Mouse (Mus musculus) heart, embryonic 14.5 days (tissue): ENCODE measurements around the gene Kpna2. TPM values are rescaled to one million over a fixed set of nuclear protein-coding genes. Genes with fewer than 3 reads are reported as not detected.

ENCODE experiments used
- ATAC-seq: fragments of 200-750 bp; cut with Nextera tagmentation; 2 replicates; pipeline ENCODE4 v1.8.0; 2017; ENCODE audit warnings: low read depth, moderate TSS enrichment; ENCODE audit not compliant: insufficient number of reproducible peaks, insufficient read depth, low FRiP score
- H3K27ac ChIP-seq, 2 experiments: fragments of 200-500 bp in 1 of 2; fragments of 300-500 bp in 1 of 2; sonication (generic) in 1 of 2; replicated peaks in 1 of 2; 2 replicates each; pipeline ENCODE4 v1.5.1; 2012 to 2014; ENCODE audit warnings: low read depth in 2 of 2, low read length in 2 of 2, control low read depth in 1 of 2, mild to moderate bottlenecking in 1 of 2, mixed read lengths in 1 of 2; ENCODE audit not compliant: control insufficient read depth in 1 of 2, insufficient read depth in 1 of 2
- H3K27me3 ChIP-seq: fragments of 300-500 bp; sonication (generic); 2 replicates; pipeline ENCODE4 v1.6.1; 2014; ENCODE audit warnings: mild to moderate bottlenecking, low read length, control low read depth; ENCODE audit not compliant: control insufficient read depth, insufficient read depth
- H3K36me3 ChIP-seq: fragments of 300-500 bp; sonication (generic); 2 replicates; pipeline ENCODE4 v1.6.1; 2014; ENCODE audit warnings: mild to moderate bottlenecking, control low read depth, low read length, mixed read lengths; ENCODE audit not compliant: control insufficient read depth, insufficient read depth
- H3K4me1 ChIP-seq, 2 experiments: fragments of 200-500 bp in 1 of 2; fragments of 300-500 bp in 1 of 2; sonication (generic) in 1 of 2; 2 replicates each; pipeline ENCODE4 v1.6.1; 2012 to 2014; ENCODE audit warnings: low read length in 2 of 2, control low read depth in 1 of 2, mixed read lengths in 1 of 2; ENCODE audit not compliant: control insufficient read depth in 2 of 2, insufficient read depth in 2 of 2
- H3K4me2 ChIP-seq: fragments of 300-500 bp; sonication (generic); 2 replicates; pipeline ENCODE4 v1.6.1; 2014; ENCODE audit warnings: mild to moderate bottlenecking, low read length
- H3K4me3 ChIP-seq, 2 experiments: fragments of 200-500 bp in 1 of 2; fragments of 300-500 bp in 1 of 2; sonication (generic) in 1 of 2; 2 replicates each; pipeline ENCODE4 v1.5.1; 2012 to 2014; ENCODE audit warnings: low read length in 2 of 2, mild to moderate bottlenecking in 2 of 2, control low read depth in 1 of 2, low read depth in 1 of 2, moderate library complexity in 1 of 2; ENCODE audit not compliant: control insufficient read depth in 1 of 2, insufficient read depth in 1 of 2
- H3K9ac ChIP-seq: fragments of 300-500 bp; sonication (generic); 2 replicates; pipeline ENCODE4 v1.6.1; 2014; ENCODE audit warnings: mild to moderate bottlenecking, low read length
- H3K9me3 ChIP-seq: fragments of 300-500 bp; sonication (generic); 2 replicates; pipeline ENCODE4 v1.6.1; 2016; ENCODE audit warnings: low read length, control low read depth; ENCODE audit not compliant: control insufficient read depth
- WGBS: fragments of 180-500 bp; shearing (Covaris S2); extraction: QIAGEN DNeasy Blood & Tissue Kit; methylation state at CpG from one replicate; pipeline ENCODE4 v1.1.7; 2014; 5-methylcytosine and 5-hydroxymethylcytosine counted together
- polyA plus RNA-seq: library from polyadenylated mRNA; unstranded; fragments of >200 nt; fragmentation: Nextera tagmentation; extraction: Ambion mirVana; gene quantifications from 2 replicates; pipeline ENCODE4 v1.2.1, GENCODE M21; 2014

The Kpna2 gene
- polyA plus RNA-seq, 1 experiment from 2014 or later, result 258 TPM

- H3K27me3 ChIP-seq, result no peaks in the 10 kb centered on the region
- peaks cover 8 to 18% of the 10 kb centered on the region in 2 experiments for H3K4me1 ChIP-seq
- no peak overlapping the region for H3K4me3 ChIP-seq
- no peaks in the 10 kb centered on the region for H3K9me3 ChIP-seq
- 65% methylated on average over 13 of the region's 13 CpGs for WGBS
- 0 out of 2 replicates have a peak overlapping the region, but pooled peaks have one; percentile 8 for H3K9ac ChIP-seq
- H3K4me2 ChIP-seq, result no peak overlapping the region
- no peak for ATAC-seq
- no peaks in the 10 kb centered on the region for H3K36me3 ChIP-seq
- peak overlapping the region; percentile 39 to 40 for H3K27ac ChIP-seq
These were observed 37.8 kb downstream of the Kpna2 start for GRCm38 (mm10) chr11:106961471-106962081.

GRCm38 (mm10) chr11:106959121-106959520 lies 40.2 kb downstream of the Kpna2 start:
- no peak overlapping the region for H3K4me3 ChIP-seq
- WGBS, result 88% methylated on average over 5 of the region's 5 CpGs
- H3K9me3 ChIP-seq, result no peaks in the 10 kb centered on the region
- H3K27me3 ChIP-seq, result no peaks in the 10 kb centered on the region
- ATAC-seq, result no peak
- H3K4me1 ChIP-seq, result peaks cover 10 to 23% of the 10 kb centered on the region in 2 experiments
- no peak overlapping the region for H3K27ac ChIP-seq
- no peaks in the 10 kb centered on the region for H3K36me3 ChIP-seq
- H3K9ac ChIP-seq, result no peak overlapping the region
- no peak overlapping the region for H3K4me2 ChIP-seq

- no peak overlapping the region for H3K4me2 ChIP-seq
- H3K36me3 ChIP-seq, result no peaks in the 10 kb centered on the region
- ATAC-seq, result no peak
- no peak overlapping the region for H3K9ac ChIP-seq
- H3K4me3 ChIP-seq, result no peak overlapping the region
- no peaks in the 10 kb centered on the region for H3K27me3 ChIP-seq
- peaks cover 10 to 23% of the 10 kb centered on the region in 2 experiments for H3K4me1 ChIP-seq
- peak overlapping the region in 1 of 2 experiments; percentile 56; a peak in 2 of 4 replicates for H3K27ac ChIP-seq
- 48% methylated on average over 6 of the region's 6 CpGs for WGBS
- no peaks in the 10 kb centered on the region for H3K9me3 ChIP-seq
These were observed 40.8 kb downstream of the Kpna2 start for GRCm38 (mm10) chr11:106958407-106959071.

DNA sequence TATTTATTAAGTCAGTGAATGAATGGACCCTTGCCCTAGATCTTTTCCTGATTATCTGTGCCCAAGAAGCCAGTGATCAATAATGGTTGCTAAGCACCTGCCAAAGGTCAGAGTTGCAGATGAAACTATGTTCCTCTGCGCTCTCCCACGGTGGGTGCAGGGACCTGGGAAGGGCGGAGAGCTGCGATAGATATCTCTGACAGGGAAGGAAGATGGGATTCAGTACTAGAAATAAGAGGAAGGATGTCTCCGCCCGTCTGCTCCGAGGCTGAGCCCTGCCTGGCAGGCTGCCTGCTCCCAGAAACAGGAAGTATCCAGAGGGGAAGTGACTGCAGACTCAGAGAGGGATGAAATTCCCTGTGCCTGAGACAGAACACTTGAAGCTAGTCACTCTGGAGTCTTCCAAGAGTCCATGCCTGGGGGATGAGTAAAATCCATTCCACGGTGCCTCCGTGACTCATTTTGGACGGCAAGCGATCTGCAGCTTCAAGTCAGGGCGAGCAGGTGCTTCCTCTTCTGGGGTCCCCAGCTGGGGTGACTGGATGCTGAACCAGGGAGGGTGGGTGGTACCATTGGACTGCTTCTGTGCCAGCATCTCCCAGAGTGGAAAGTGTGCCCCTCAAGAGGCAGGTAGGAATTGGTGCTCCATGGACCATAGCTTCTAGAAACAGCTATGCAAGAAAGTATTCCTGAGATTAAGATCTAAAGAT lies 41.9 kb downstream of the Kpna2 start:
- peaks cover 10 to 23% of the 10 kb centered on the region in 2 experiments for H3K4me1 ChIP-seq
- H3K4me2 ChIP-seq, result no peak overlapping the region
- 53% methylated on average over 12 of the region's 12 CpGs for WGBS
- no peak overlapping the region for H3K9ac ChIP-seq
- no peak for ATAC-seq
- no peaks in the 10 kb centered on the region for H3K9me3 ChIP-seq
- H3K27me3 ChIP-seq, result no peaks in the 10 kb centered on the region
- no peaks in the 10 kb centered on the region for H3K36me3 ChIP-seq
- peak overlapping the region; percentile 63 to 64 for H3K27ac ChIP-seq
- no peak overlapping the region for H3K4me3 ChIP-seq

- Histone ChIP-seq H3K4me3 (no peak overlapping the region), H3K27me3 (no peaks in the 10 kb centered on the region), H3K36me3 (no peaks in the 10 kb centered on the region), H3K4me2 (no peak overlapping the region), H3K27ac (0 out of 4 replicates have a peak overlapping the region, but pooled peaks of 1 of the 2 experiments have one; percentile 17), H3K4me1 (peaks cover 5 to 11% of the 10 kb centered on the region in 2 experiments; a peak in 3 of 4 replicates), H3K9ac (no peak overlapping the region), H3K9me3 (no peaks in the 10 kb centered on the region)
- 66% methylated on average over 8 of the region's 8 CpGs for WGBS
- ATAC-seq, result no peak
These were observed 44.8 kb downstream of the Kpna2 start for GRCm38 (mm10) chr11:106954566-106954965.

- Histone ChIP-seq H3K9me3 (no peaks in the 10 kb centered on the region), H3K27me3 (no peaks in the 10 kb centered on the region), H3K27ac (no peak overlapping the region), H3K9ac (no peak overlapping the region), H3K4me2 (no peak overlapping the region), H3K36me3 (no peaks in the 10 kb centered on the region), H3K4me3 (no peak overlapping the region), H3K4me1 (peaks cover 5 to 11% of the 10 kb centered on the region in 2 experiments; a peak in 3 of 4 replicates)
- WGBS, result 67% methylated on average over 9 of the region's 9 CpGs
- no peak for ATAC-seq
These were observed 45.2 kb downstream of the Kpna2 start for GRCm38 (mm10) chr11:106954116-106954515.
